Mouse (Mus musculus): ENCODE results near the gene Tmem72.

The Tmem72 gene

DNA sequence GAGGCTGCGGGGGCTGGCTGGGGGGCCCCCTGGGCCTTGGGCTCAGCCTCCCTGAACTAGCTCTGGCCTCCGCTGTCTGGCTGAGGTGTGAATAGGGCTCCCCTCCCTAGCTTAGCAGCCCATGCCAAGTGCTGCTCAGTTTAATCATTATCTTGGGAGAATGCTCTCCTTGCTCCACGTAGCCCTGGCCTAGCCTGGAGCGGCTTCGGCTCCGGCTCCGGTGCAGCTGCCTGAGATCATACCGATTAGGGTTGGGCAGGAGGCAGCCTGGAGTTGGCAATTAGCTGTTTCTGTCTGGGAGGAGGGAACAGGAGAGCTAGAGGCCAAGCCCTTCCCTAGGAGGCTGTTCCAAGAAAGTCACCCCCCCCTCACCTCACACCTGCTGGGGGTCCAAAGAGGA, at the start of gene Tmem72:
TSS of gene Tmem72 (minus strand) at position 248 of the 400 bp plus-strand sequence.
- no peak for DNase-seq (ENCODE audit: low spot score)

DNA sequence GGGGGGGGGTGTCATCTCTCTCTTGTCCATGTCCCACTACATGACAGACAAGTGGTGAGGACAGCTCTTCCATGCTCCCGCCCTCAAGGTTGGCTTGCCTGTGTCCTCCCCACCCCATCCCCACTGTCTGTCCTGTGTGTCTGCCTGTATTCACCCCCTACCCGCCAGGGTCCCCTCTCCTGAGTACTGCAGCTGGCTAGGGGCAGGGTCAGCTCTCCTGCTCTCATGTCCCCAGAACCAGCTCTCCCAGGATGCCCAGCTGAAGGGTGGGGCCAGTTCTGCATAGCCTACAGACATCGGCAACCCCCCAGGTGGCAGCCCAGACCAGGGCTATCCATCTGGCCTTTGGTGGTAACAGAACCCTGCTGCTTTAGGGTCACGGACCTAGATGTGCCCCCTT, 47.8 kb upstream of the Tmem72 start:
- no peak for DNase-seq (ENCODE audit: low spot score)

DNA sequence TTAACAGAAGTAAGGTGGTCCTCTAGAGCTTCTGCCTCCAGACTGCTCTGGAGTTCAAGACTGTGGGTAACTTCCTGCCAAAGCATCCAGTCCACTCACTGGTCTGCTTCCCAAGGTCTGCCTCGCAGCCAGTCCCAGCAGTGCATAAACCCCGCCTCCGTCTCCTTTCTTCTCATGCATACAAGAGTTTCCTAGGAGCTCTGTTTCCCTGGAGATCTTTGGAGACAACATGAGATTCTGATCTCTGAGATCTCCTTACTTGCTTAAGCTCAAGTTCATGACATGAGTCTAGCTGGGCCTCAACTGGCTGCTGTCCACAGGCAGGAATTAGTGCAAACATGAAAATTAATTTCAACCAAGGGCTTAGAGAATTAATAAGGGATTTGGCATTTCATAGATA, 45.6 kb upstream of the Tmem72 start:
- DNase-seq (ENCODE audit: low spot score), result no peak

DNA sequence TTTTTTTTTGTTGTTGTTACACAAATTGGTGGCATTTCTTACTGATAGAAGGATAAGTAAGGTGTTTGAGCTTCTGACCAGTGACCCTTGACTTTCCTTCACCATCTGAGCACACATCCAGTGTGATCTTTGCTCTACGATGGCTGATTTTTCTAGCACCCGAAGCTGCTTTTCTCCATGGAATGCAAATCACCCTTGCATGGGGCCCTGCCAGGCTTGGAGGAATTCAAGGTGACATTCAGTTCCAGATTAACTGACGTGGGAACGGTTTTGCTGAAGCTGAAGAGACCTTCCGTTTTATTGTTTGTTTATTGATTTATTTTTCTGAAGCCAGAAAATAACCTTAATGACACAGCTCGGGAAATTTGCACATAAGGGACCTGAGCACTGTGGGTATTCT, 43.5 kb upstream of the Tmem72 start:
- no peak for DNase-seq (ENCODE audit: low spot score)

DNA sequence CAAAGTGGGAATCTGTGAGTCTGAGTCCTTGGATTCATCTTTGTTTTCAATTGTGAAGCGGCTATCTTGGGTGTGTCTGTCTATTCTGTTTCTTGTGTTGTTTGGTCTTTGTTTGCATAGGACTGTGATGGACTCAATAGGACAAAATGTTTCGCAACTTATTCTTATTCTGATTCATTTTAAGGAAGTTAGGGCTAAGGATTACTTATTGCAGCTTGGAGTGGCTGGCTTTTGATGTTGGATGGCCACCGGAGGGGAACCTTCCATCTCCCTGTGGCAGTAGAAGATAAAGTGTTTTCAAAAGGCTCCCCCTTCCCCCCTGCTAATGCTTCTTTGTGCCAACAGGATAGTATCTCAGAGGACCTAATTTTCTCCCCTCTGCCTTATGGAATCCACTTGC, 39.7 kb upstream of the Tmem72 start:
- DNase-seq (ENCODE audit: low spot score), result no peak

DNA sequence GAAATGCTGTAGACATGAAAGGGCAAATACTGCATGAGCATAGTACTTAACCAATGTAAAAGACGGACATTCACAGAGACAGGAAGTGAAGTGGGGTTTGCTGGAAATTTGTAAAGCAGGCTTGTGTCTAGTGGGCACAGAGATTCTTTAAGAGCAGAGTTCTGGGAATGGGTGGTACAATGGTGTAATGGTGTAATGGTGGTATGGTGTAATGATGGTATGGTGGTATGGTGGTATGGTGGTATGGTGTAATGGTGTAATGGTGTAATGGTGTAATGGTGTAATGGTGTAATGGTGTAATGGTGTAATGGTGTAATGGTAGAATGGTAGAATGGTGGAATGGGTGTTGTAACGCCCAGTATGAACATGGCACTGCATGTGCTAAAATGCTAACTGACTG, 21.3 kb upstream of the Tmem72 start:
- no peak for DNase-seq (ENCODE audit: low spot score)

DNA sequence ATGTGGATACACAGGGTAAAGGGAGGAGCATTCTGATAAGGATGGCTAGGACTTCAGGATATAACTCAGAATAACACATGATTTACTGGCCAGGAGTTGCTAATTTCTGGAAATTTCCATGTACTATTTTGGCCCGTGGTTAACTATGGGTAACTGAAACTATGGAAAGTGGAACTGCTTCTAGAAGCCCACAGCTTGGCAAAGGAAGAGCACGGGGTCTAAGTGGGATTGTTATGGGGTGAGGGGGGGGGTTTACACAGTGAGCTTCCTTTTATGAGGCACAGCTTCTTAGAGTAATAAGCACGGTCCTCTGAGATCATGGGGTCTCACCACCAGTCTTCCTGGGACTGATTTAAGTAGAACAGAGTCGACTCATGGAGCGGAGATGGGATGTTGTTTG, 18.6 kb upstream of the Tmem72 start:
- DNase-seq (ENCODE audit: low spot score), result no peak

DNA sequence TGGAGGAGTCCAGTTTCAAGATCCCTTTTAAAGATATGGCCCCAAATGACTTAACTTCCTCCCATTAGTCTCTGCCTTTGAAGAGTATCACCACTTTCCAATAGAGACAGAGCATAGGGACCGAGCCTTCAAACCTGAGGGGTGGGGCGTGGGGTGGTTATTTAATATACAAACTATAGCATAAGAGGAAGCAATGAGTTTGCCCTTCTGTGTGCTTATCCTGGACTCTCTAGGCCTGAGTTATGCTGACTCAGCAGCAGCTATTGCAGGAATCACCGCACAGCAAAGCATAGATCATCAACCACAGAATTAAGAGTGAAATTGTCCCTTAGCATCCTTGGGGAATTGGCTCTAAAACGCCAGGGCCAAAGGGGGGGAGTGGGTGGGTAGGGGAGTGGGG, 16.9 kb upstream of the Tmem72 start:
- DNase-seq (ENCODE audit: low spot score), result no peak

DNA sequence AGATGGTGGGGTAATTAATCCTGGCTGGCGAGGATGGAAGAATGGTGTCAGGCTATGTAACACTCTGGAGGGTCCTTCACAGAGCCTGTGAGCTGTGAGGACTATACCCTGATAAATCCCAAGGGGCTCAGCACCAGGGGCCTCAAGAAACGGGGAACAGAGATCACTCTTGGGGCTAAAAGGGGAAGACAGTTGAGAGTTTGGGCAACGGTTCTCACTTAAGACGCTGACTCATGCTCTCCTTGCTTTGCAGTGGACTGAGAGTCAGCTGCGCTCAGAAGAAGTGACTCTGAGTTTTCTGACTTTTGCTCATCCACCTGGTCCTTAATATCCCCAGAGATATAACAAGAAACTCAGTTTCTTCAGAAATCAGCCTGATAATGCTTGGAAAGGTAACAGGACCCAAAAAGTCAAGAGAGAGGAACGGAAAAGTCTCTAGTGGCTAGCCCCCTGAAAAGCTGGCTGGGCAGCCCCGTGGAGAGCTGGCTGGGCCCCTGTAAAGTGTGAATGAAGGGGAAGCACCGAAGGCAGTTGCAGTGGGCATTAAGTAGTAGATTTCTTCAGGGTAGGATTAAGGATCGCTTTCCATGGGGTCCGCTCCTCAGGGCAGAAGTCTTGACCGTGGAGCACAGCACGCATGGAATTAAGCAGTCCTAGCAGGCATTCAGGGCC, 7.9 kb upstream of the Tmem72 start:
- DNase-seq (ENCODE audit: low spot score), result no peak

DNA sequence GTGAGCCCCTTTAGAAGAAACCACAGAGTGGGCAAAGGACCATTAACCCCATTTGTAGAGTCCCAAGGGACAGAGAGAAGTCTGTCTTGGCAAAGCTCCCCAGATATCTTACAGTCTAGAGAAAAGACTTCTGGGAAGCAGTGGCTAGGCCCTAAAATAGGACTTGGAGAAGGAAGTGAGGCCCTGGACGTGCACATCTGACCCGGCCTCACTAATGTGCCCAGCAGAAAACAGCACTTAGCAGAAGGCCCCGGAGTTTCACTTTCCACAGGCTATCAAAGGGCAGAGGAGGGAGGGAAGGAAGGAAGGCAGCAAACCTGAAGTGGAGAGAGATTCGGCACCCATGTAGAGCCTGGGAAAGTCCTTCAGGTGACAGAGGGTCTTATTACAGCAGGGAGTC, 2.2 kb upstream of the Tmem72 start:
- DNase-seq (ENCODE audit: low spot score), result no peak

DNA sequence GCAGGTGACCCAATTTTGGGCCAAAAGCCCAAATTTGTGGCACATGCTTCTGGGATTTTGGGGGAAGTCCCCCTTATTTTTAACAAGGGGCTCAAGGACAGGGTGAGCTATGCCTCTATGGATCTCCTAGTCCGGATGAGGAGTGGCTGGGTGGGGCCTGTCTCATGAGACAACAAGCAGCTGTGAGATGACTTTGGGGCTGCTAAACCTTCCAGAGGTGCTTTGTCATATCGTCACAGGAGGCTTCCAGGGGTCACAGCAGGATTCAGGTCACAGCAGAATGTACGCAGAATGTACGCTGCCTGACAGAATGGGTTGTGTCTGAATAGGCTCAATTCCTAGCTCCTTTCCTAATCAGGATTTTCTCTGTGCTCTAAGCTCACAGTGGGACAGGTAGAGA, 1.6 kb upstream of the Tmem72 start:
- DNase-seq (ENCODE audit: low spot score), result no peak

DNA sequence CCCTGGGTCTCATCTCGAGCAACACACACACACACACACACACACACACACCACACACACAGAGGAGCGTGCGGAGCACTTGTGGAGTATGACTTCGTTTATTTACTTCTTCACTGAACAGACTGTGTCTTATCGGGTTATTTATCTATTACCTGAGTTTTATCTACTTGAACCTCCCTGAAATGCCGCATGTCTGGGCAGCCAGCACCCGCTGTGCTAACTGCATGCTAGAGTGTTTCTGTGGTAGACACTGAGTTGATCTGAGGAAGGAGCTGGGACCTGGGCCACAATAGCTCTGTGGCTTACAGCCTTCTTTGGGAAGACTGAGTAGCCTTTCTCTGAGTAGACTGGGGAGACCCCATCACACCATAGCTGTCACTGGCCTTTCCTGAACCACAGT, 1.1 kb upstream of the Tmem72 start:
- no peak for DNase-seq (ENCODE audit: low spot score)

DNA sequence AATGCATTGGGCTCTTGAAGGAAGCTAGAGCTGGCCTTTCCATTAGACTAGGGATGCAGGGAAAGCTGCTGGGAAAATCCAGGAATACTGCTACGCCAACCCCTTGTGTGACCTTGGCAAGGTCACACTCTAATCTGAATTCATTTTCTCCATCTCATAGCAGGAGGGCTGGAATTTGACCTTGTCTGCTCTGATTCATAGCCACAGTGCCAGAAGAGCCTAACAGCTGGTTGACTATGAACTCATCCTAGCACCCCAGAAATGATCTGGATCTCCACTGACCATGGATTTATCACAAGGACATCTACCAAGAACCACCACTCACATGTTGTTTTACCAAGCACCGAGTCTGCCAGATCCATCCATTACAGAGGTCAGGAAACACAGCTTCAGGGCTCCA, 1.5 kb downstream of the Tmem72 start:
- DNase-seq (ENCODE audit: low spot score), result no peak

DNA sequence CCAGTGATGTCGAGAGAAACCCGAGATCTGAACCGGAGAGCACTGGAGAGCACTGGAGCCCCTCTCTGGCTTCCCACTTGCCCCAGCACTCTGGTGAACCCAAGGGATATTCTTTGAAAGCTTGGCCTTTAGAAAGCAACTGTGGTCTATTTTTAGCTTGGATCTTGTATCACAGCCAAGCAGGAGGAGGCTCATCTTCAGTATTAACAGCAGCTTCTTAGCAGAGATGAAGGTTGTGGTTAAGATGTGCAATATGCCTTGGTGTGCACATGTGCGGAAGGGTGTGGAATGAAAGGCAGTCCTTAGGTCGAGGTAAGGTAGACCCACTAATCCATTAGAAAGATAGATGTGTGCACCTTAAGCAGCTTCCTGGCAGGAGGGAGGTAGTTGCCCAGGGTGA, 2.1 kb downstream of the Tmem72 start:
- DNase-seq (ENCODE audit: low spot score), result no peak

DNA sequence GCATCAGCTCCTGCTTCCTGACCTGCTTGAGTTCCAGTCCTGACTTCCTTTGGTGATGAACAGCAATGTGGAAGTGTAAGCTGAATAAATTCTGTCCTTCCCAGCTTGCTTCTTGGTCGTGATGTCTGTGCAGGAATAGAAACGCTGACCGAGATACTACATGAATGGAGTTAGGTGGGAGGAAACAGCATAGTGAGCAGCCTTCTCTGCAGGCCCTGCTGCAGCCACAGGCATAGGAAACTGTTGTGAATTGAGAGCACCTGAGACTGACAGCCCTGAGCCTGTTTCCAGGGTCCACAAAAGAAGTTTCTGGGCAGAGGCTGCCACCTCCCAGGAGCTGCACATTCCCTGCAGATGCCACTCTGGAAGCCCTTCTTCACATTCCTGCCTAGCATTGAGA, 2.7 kb downstream of the Tmem72 start:
- no peak for DNase-seq (ENCODE audit: low spot score)

DNA sequence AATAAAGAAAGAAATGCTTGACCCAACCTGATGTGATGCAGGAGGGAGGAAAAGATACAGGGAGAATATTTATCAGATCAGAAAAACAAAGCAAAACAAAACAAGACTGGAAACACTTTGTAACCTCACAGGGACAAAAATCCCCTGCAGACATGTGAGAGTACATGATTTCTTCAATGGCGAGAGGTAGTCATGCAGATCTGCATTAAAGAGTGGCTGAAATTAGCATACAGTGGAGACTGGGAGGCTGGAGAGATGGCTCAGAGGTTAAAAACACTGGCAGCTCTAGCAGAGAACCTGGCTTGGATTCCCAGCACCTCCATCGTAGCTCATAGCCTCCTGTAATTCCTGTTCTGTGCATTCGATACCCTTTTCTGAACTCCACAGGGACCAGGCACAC, 4.2 kb downstream of the Tmem72 start:
- DNase-seq (ENCODE audit: low spot score), result no peak

DNA sequence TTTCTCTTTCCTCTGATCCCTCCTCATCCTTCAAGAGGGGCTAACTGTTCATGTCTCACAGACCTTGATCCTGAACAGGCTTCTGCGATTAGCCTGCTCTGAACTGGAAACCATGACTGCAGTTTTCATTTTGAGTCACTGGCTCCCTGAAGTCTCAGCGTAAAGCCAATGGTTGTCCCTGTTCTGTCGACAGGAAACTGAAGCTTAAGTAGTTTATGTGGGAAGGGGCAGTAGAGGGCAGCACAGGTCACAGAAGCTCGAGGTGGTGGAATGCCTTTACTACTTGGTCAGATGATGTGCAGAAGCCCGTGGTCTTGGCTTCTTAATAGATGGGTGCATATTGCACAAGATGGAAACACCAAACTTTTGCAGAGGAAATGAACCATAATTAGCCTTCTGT, 4.7 kb downstream of the Tmem72 start:
- no peak for DNase-seq (ENCODE audit: low spot score)

DNA sequence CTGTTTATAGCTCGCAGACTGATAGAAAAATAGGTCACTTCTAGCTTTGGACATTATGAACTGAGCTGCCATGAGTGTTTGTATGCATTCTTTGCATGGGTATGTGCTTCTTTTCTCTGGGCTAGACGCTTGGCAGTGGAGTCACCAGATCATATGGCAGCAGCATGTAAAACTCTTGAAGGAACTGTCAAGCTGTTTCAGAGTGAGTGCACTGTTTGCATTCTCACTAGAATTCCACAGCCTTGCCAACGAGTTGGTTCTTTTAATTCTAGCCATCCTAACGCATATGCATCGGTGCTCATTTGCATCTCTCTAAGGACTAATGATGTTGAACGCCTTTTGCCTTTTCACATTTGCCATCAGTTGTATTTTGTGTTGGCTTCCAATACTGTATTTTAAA, 12.4 kb downstream of the Tmem72 start:
- DNase-seq (ENCODE audit: low spot score), result no peak

DNA sequence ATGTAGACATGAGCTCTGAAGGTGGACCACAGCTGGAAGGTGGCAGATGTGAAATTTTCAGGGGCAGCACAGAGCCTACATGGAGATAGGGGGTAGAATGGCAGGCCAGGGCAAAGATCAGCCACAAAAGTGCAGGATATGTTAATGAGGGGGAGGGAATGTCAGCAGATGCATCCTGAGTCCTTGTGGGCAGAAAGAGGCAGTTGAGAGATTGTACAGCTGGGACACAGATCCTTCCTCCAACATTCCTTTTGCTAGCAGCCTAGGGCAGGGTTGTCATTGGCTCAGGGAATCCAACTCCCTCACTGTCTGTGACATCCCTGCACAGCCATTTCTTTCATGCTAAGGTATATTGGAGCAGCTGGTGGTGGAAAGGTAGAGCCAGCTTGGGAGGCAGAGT, 15.9 kb downstream of the Tmem72 start:
- no peak for DNase-seq (ENCODE audit: low spot score)

DNA sequence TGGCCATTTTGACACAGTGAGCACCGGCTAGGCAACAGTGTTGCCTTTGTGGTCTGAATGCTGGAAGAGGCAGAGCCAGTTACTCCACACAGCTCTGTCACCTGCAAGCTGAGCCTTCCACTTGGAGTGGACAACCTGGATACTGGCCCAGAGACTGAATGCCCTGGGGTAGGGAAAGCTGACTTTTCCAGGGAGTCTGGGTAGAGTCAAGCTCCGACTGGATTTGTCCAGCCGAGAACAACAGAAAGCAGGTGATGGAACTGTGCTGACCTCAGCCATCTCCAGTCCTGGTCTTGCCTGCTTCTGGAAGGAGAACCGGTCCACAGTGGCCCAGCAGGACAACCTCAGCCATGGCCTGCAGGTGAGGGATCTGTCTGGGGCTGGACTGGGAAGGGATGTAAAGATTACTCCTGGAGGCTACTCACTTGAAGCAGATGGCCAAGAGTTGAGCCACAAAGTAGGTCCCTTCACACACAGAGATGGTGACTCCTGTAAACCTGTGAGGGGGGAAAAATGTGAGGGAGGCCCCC, 18.8 kb downstream of the Tmem72 start:
- no peak for DNase-seq (ENCODE audit: low spot score)

DNA sequence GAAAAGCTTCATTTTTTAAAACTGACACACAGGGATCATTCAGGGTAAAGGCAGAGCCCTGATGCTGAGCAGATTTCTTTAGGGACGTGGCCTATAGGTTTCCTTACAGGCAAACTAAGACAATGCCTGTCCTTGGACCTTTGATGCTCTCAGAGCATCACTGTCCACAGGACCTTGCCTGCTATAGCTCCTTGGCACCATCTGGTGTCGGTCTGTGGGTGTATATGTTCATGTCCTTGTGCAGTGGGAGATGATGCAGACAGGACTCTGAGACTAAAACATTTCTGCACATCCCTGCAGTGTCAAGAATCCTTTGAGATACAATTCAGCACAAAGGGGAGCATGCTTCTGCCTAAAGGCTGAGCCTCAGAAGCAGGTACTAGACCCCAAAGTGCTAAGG, 19.3 kb downstream of the Tmem72 start:
- DNase-seq (ENCODE audit: low spot score), result no peak

DNA sequence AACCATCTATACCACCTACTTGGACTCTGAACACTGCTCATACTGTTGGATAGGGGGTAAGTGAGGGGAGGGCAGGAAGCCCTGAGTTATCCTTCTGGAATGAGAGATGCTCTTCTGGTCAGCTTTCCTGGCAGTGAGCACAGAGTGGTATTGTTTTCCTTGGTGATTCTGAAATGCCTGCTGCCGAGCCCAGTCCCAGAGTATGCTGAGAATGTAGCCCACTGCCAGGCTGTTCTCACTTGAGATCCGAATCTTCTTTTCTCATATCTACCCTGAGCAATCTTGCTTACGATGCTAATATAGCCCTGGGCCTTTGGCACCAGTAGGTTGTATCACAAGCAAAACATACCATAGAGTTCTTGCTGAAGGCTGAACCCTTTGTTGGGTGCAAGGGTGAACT, 22.4 kb downstream of the Tmem72 start:
- DNase-seq (ENCODE audit: low spot score), result no peak

DNA sequence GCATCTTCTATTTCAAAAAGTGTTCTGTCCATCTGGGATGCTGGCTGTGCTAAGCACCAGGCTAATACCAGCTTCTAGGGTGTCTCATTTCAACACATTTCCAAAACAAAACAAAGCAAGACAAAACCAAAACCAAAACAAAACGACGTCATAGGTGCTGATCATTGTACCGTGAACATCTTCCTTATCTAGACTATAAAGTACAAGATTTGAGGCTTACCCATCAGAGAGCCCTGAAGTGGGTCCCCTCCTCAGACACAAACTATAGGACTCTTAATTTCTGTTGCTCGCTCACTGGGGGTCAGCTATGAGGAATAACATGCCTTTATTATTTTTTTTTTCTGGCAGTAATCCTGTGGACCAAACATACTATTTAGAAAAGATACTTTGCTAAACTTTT, 23.1 kb downstream of the Tmem72 start:
- DNase-seq (ENCODE audit: low spot score), result no peak

DNA sequence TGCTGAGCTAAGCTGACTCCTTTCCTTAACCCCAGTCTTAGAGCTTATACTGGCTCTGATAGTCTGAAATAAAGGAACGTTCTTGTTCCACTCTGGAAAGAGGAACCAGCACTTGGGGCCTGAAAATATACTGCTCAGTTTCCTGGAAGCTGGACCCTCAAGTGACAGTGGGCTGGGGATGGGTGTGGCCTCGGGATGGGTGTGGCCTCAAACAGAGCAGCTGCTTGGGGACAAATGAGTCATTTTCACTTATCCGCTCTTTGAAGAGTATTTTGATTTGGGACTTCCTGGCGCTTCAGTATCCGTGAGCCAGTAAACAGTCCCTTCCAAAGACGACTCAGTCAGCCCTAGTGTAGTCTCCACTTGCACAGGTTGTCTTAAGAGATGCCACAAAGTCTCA, 34.4 kb downstream of the Tmem72 start:
- DNase-seq (ENCODE audit: low spot score), result no peak
